Mouse (Mus musculus) CH12.LX (cell line): ENCODE data around the gene Rtn4rl1. TPM values are rescaled to one million over a fixed set of nuclear protein-coding genes. Genes with fewer than 3 reads are reported as not detected.

Experiments used
- DNase-seq: peaks from one replicate; pipeline ENCODE4 v3.0.0-alpha.2; 2013; ENCODE audit errors: extremely low read depth
- H3K27ac ChIP-seq: 2 replicates; pipeline ENCODE4 v1.5.1; 2012; ENCODE audit warnings: low read depth, mild to moderate bottlenecking, control low read depth, moderate library complexity; ENCODE audit not compliant: insufficient read depth
- H3K27me3 ChIP-seq: replicated peaks from 2 replicates; pipeline ENCODE3; 2012; ENCODE audit warnings: inconsistent platforms
- H3K36me3 ChIP-seq, 2 experiments: replicated peaks in 1 of 2; 2 replicates each; pipeline versions ENCODE3 to v1.6.1; 2012; ENCODE audit warnings: inconsistent platforms in 1 of 2, low read length in 1 of 2, mild to moderate bottlenecking in 1 of 2, mixed read lengths in 1 of 2, moderate library complexity in 1 of 2; ENCODE audit not compliant: control insufficient read depth in 1 of 2, insufficient read depth in 1 of 2
- H3K4me1 ChIP-seq, 2 experiments: 2 replicates each; pipeline ENCODE4 v1.6.1; 2012; ENCODE audit warnings: inconsistent platforms in 1 of 2, moderate library complexity in 1 of 2; ENCODE audit not compliant: insufficient read depth in 2 of 2, control insufficient read depth in 1 of 2
- H3K4me2 ChIP-seq: 2 replicates; pipeline ENCODE4 v1.6.1; 2012; ENCODE audit warnings: low read depth, mild to moderate bottlenecking, control low read depth; ENCODE audit not compliant: poor library complexity, insufficient read depth, severe bottlenecking
- H3K4me3 ChIP-seq, 3 experiments: fragments of 150-350 bp in 1 of 3; sonication (generic) in 1 of 3; replicated peaks in 1 of 3; 2 replicates each; pipeline versions ENCODE3 to v1.5.1; 2011 to 2012; ENCODE audit warnings: low read depth in 2 of 3, low read length in 2 of 3, mild to moderate bottlenecking in 2 of 3, moderate library complexity in 2 of 3, control low read depth in 1 of 3, improper control_type of control experiment in 1 of 3, inconsistent platforms in 1 of 3, mixed read lengths in 1 of 3; ENCODE audit not compliant: poor library complexity in 1 of 3
- H3K79me2 ChIP-seq: replicated peaks from 2 replicates; pipeline ENCODE4 v1.6.1; 2012; ENCODE audit warnings: mild to moderate bottlenecking, moderate library complexity; ENCODE audit not compliant: control insufficient read depth, poor library complexity, insufficient read depth, severe bottlenecking; ENCODE audit errors: extremely low read depth
- H3K9ac ChIP-seq: 2 replicates; pipeline ENCODE4 v1.6.1; 2012; ENCODE audit warnings: low read depth, mild to moderate bottlenecking, control low read depth, moderate library complexity; ENCODE audit not compliant: insufficient read depth
- H3K9me3 ChIP-seq: replicated peaks from 2 replicates; pipeline ENCODE3; 2012; ENCODE audit warnings: low read length, inconsistent platforms, mixed read lengths
- BHLHE40 ChIP-seq: IDR thresholded peaks from 2 replicates; pipeline ENCODE4 v1.6.1; 2011; ENCODE audit warnings: mild to moderate bottlenecking, low read depth, low read length, improper control_type of control experiment
- ETS1 ChIP-seq: conservative IDR thresholded peaks from 2 replicates; pipeline ENCODE4 v1.6.1; 2012; ENCODE audit warnings: low read depth, mild to moderate bottlenecking, inconsistent platforms, low read length, improper control_type of control experiment, moderate library complexity
- GABPA ChIP-seq: IDR thresholded peaks from 2 replicates; pipeline ENCODE4 v1.6.1; 2012; ENCODE audit warnings: low read depth, low read length, improper control_type of control experiment, inconsistent platforms; ENCODE audit not compliant: insufficient replicate concordance
- JUN ChIP-seq: IDR thresholded peaks from 2 replicates; pipeline ENCODE4 v1.6.1; 2011; ENCODE audit warnings: low read depth, mild to moderate bottlenecking, low read length, improper control_type of control experiment, moderate library complexity; ENCODE audit not compliant: insufficient read depth
- JUND ChIP-seq: conservative IDR thresholded peaks from 2 replicates; pipeline ENCODE4 v1.6.1; 2011; ENCODE audit warnings: low read depth, low read length, improper control_type of control experiment
- KAT2A ChIP-seq: IDR thresholded peaks from 2 replicates; pipeline ENCODE4 v1.6.1; 2012; ENCODE audit warnings: low read length, improper control_type of control experiment, inconsistent platforms; ENCODE audit not compliant: insufficient replicate concordance
- MAFK ChIP-seq: IDR thresholded peaks from 2 replicates; pipeline ENCODE4 v1.6.1; 2011; ENCODE audit warnings: low read length, improper control_type of control experiment; ENCODE audit not compliant: insufficient replicate concordance
- MAZ ChIP-seq: IDR thresholded peaks from 2 replicates; pipeline ENCODE4 v1.6.1; 2012; ENCODE audit warnings: low read depth, mild to moderate bottlenecking, inconsistent platforms, low read length, improper control_type of control experiment, moderate library complexity
- MEF2A ChIP-seq: IDR thresholded peaks from 2 replicates; pipeline ENCODE4 v1.6.1; 2014; ENCODE audit warnings: low read depth, mild to moderate bottlenecking, inconsistent platforms, low read length, improper control_type of control experiment, borderline replicate concordance
- PAX5 ChIP-seq: IDR thresholded peaks from 2 replicates; pipeline ENCODE4 v1.6.1; 2012; ENCODE audit warnings: low read length, inconsistent platforms, mixed read lengths
- POLR2A ChIP-seq: IDR thresholded peaks from 2 replicates; pipeline ENCODE4 v1.6.1; 2011; ENCODE audit warnings: low read depth, mild to moderate bottlenecking, improper control_type of control experiment, low read length
- POLR2AphosphoS2 ChIP-seq: IDR thresholded peaks from 2 replicates; pipeline ENCODE4 v1.6.1; 2011; ENCODE audit warnings: low read depth, low read length, improper control_type of control experiment
- RAD21 ChIP-seq: IDR thresholded peaks from 2 replicates; pipeline ENCODE4 v1.6.1; 2011; ENCODE audit warnings: low read depth, mild to moderate bottlenecking, low read length, improper control_type of control experiment, moderate library complexity
- RCOR1 ChIP-seq: conservative IDR thresholded peaks from 2 replicates; pipeline ENCODE4 v1.6.1; 2012; ENCODE audit warnings: low read depth, mild to moderate bottlenecking, inconsistent platforms, low read length, improper control_type of control experiment
- SIN3A ChIP-seq: IDR thresholded peaks from 2 replicates; pipeline ENCODE4 v1.6.1; 2012; ENCODE audit warnings: low read length, improper control_type of control experiment, inconsistent platforms
- TBP ChIP-seq: conservative IDR thresholded peaks from 2 replicates; pipeline ENCODE4 v1.6.1; 2011; ENCODE audit warnings: low read depth, low read length, improper control_type of control experiment
- USF1 ChIP-seq: IDR thresholded peaks from 2 replicates; pipeline ENCODE4 v1.6.1; 2014; ENCODE audit warnings: low read depth, mild to moderate bottlenecking, inconsistent platforms, low read length, improper control_type of control experiment
- USF2 ChIP-seq: conservative IDR thresholded peaks from 2 replicates; pipeline ENCODE4 v1.6.1; 2011; ENCODE audit warnings: low read depth, low read length, improper control_type of control experiment
- ZKSCAN1 ChIP-seq: IDR thresholded peaks from 2 replicates; pipeline ENCODE4 v1.6.1; 2012; ENCODE audit warnings: low read depth, inconsistent platforms, low read length, improper control_type of control experiment, borderline replicate concordance
- dilution Hi-C: fragments of 300-500 bp; cut with MboI; formaldehyde crosslinking; loops from 2 replicates; pipeline ENCODE4 v1.14.3; 2020; ENCODE audit warnings: low sequenced_read_pairs; ENCODE audit not compliant: extremely low pct_unique_long_range_greater_than_20kb, extremely low pct_ligation_motif_present
- in situ Hi-C: fragments of 300-500 bp; cut with MboI; formaldehyde crosslinking; loops from 3 replicates; pipeline ENCODE4 v1.14.3; 2019; ENCODE audit warnings: low sequenced_read_pairs, low pct_ligation_motif_present, low pct_unique_long_range_greater_than_20kb, mixed read lengths
- polyA plus RNA-seq: library from polyadenylated mRNA; unstranded; fragments of >175 nt; gene quantifications from 2 replicates; pipeline ENCODE4 v1.2.1, GENCODE M21; 2012; ENCODE audit warnings: low read depth; ENCODE audit not compliant: insufficient read length
- total RNA-seq, 2 experiments: library from RNA; depleted of rRNA; stranded (reverse); fragments of 300-350 nt in 1 of 2; fragments of >200 nt in 1 of 2; gene quantifications; 2 replicates each; pipeline ENCODE4 v1.2.3; 2012 to 2014

Rtn4rl1 gene
- total and polyA plus RNA-seq, 3 experiments, result 0.04 to 0.09 TPM; not detected in 1

- TF ChIP-seq POLR2A (no peak), GABPA (no peak), ETS1 (no peak), BHLHE40 (no peak), MEF2A (no peak), POLR2AphosphoS2 (no peak), RCOR1 (no peak), JUN (no peak), PAX5 (no peak), SIN3A (no peak), KAT2A (no peak), USF2 (no peak), USF1 (no peak), MAFK (no peak), MAZ (no peak), TBP (no peak)
- no peak for DNase-seq
- Histone ChIP-seq H3K36me3 (no peaks in the 10 kb centered on the region), H3K4me3 (no peak overlapping the region), H3K4me1 (peaks cover 17 to 55% of the 10 kb centered on the region in 2 experiments), H3K9ac (0 out of 2 replicates have a peak overlapping the region, but pooled peaks have one; percentile 19), H3K4me2 (peak overlapping the region; percentile 37; the same call in 1 of the 2 replicates), H3K27me3 (no peaks in the 10 kb centered on the region), H3K27ac (no peak overlapping the region), H3K9me3 (no peaks in the 10 kb centered on the region), H3K79me2 (no peaks in the 10 kb centered on the region)
- dilution Hi-C loops (no loop called here), in situ Hi-C loops (loop anchor here (25.0 kb wide), 1 partner anchor 293 kb away; no protein-coding TSS in a partner anchor)
Measured at GRCm38 (mm10) chr11:75280066-75280410, 86.5 kb downstream of the Rtn4rl1 start.

GRCm38 (mm10) chr11:75280435-75281001 is 86.9 kb downstream of the Rtn4rl1 start:
- DNase-seq, result no peak
- Histone ChIP-seq H3K9ac (no peak overlapping the region), H3K4me3 (peak overlapping the region in 1 of 3 experiments; percentile 7), H3K9me3 (no peaks in the 10 kb centered on the region), H3K4me2 (no peak overlapping the region; the same call in 1 of the 2 replicates), H3K27ac (no peak overlapping the region), H3K36me3 (no peaks in the 10 kb centered on the region), H3K4me1 (peaks cover 20 to 60% of the 10 kb centered on the region in 2 experiments), H3K27me3 (no peaks in the 10 kb centered on the region), H3K79me2 (no peaks in the 10 kb centered on the region)
- dilution Hi-C loops (no loop called here), in situ Hi-C loops (loop anchor here (25.0 kb wide), 1 partner anchor 293 kb away; no protein-coding TSS in a partner anchor)
- TF ChIP-seq JUND (no peak), USF1 (peak; percentile 48), RCOR1 (no peak), RAD21 (no peak), MAFK (no peak), USF2 (peak; percentile 25; the same call in 1 of the 2 replicates), ZKSCAN1 (no peak)
